Mouse (Mus musculus) liver, adult (tissue): ENCODE data around the gene Ipp.

ENCODE experiments used
- GATA4 ChIP-seq: IDR thresholded peaks from 2 replicates; pipeline ENCODE4 v1.6.1; 2014; ENCODE audit warnings: mild to moderate bottlenecking, low read length; ENCODE audit not compliant: insufficient replicate concordance

Ipp gene

GRCm38 (mm10) chr4:116555413-116556300 lies 48.3 kb downstream of the Ipp start, which contains the start of gene Tmem69:
Gene Tmem69, minus strand, starts transcription at chr4:116555936.
- no peak; the same call in 1 of the 2 replicates for TF ChIP-seq GATA4

GRCm38 (mm10) chr4:116556561-116557305 lies 49.4 kb downstream of the Ipp start:
- TF ChIP-seq GATA4 = no peak

- no peak for TF ChIP-seq GATA4
Measured at GRCm38 (mm10) chr4:116557306-116558121, 50.2 kb downstream of the Ipp start, which contains the start of gene Gpbp1l1. Gene Gpbp1l1, plus strand, starts transcription at chr4:116557658.

- no peak for TF ChIP-seq GATA4
Measured at GRCm38 (mm10) chr4:116558151-116558882, 51.0 kb downstream of the Ipp start.
